Mouse (Mus musculus) heart, postnatal 14 days (tissue): Measurements from ENCODE around the gene Abca13. TPM values are rescaled to one million over a fixed set of nuclear protein-coding genes. Genes with fewer than 3 reads are reported as not detected.
A peak's percentile ranks its signal among the peaks of the same experiment; 100 is the strongest.
"Not testable (repeated sequence)": the region's sequence is repeated elsewhere in the genome, so short reads cannot be mapped to it uniquely, and the experiment has no call there.

Experiments
- DNase-seq, 2 experiments: peaks; one replicate each; pipeline ENCODE4 v3.0.0; 2021 to 2022
- intact Hi-C: fragments of 180-260 bp; cut with DNase I; formaldehyde crosslinking; loops from one replicate; pipeline ENCODE4 v1.15.1; 2025
- total RNA-seq, 2 experiments: library from RNA; stranded (reverse); gene quantifications; 2 replicates each; pipeline ENCODE4 v1.2.3; 2021

Abca13 gene
- total RNA-seq, 2 experiments from 2014 or later: 0.02 TPM; not detected in 1

DNA sequence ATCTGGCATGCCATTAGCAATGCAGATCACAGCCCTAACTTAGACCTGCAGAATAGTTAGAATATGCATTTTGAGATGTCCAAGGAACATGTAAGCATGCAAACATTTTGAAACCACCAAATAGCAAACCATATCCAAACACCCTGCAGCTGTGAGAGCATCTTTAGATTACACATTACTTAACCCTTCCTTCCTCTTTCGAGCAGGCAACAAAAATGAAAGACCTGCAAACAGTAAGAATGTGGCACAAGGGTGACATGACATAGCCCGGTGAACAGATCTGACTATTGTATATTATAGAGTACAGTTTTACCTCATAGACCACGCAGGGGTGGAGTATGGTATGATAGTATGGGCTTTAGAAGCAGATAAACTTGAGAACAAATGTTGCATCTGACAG, 93.5 kb downstream of the Abca13 start:
- intact Hi-C loops: no loop called here
- DNase-seq: no peak

DNA sequence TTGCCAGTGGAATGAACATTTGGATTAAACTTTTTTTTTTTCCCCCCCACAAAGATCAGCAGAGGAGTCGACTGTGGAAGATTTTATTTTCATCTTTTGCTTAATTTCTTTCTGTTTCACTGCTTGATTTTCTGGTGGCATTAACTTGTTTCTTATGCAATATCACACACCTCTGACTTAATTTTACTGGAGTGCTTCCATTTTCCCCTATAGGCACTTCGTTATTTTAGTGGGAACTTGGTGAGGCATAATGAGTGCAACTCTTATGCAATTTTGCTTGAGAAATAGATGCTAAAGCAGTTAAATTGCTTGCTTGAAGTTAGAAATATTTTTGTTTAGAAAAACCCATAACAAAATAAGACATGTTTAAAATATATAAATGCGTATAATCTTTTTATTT, 94.0 kb downstream of the Abca13 start:
- intact Hi-C loops: no loop called here
- no peak for DNase-seq

DNA sequence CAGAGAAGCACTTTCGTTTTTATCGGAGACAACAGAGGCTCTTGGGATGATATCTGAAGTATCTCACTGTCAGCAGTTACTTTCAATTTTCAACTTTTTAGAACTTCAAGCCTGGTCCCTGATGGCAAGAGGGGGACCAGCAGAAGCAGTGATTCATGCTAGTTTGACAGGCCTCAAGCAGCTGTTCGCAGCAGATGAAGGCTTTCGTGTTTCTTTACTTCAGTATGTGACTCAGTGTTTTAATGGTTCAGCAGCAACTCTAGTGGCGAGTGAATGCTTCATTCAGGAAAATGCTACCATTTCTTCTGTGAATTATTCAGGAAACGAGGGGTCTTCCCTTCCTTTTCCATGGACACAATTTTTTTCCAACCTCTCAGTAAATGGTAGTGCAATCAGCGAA, 99.4 kb downstream of the Abca13 start:
- intact Hi-C loops: no loop called here
- DNase-seq: no peak

DNA sequence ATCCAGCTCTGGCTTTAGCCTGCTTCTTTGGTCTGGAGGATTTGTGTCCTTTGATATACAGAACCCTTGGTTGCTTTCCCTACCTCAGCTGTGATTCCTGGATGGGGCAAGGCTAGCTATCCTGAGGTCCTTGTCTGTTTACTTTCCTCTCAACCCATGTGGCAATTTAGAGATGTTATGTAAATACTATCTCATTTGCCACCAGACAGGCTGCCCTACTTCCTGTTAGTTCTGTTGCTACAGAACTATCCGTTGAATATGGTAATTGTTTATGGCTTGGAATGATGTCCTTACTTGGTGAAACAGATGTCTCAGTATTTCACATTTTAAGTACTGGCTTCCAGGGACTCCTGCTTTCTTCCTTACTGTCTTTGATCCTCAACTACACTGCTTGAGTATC, 107.9 kb downstream of the Abca13 start:
- DNase-seq: no peak
- intact Hi-C loops: no loop called here

DNA sequence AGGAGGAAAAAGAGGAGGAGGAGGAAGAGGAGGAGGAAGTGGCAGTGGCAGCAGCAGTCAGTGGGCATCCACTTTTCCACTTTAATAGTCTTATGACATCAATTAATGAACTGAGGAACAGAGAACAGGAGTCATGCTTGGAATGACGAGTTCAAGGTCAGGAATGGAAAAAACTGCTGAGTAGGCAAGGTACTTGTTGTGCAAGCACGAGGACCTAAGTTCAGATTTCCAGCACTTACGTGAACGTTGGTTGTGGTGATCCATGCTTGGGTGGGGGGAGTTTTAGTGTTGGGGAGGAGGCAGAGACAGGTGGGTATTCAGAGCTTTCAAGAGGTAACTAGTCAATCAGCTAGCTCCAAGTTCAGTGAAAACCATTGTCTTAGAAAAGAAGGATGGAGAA, 113.7 kb downstream of the Abca13 start:
- intact Hi-C loops: no loop called here

DNA sequence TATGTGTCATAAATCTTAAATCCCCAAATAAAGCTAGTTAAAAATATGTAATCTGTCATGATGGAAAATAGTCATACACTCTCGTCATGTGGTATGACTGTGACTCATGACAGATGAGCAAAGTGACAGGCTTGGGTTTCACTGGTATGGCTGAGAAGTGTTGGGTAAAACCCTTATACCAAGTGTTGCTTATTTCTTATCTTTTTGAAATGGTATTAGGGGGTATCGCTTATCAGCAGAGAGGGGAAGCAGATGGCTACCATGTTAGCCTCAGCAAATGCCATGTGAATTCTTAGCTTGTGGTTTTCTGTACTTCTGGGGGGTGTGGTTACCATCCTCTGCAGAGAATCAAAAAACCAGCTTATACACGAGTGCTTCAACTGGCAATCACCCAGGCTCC, 124.8 kb downstream of the Abca13 start:
- intact Hi-C loops: loop anchor here (2.0 to 5.0 kb wide), 2 partner anchors 1816 to 1906 kb away; no protein-coding TSS in a partner anchor
- no peak for DNase-seq

More for the DNA sequence above, 113.7 kb downstream of the Abca13 start:
- no peak for DNase-seq

DNA sequence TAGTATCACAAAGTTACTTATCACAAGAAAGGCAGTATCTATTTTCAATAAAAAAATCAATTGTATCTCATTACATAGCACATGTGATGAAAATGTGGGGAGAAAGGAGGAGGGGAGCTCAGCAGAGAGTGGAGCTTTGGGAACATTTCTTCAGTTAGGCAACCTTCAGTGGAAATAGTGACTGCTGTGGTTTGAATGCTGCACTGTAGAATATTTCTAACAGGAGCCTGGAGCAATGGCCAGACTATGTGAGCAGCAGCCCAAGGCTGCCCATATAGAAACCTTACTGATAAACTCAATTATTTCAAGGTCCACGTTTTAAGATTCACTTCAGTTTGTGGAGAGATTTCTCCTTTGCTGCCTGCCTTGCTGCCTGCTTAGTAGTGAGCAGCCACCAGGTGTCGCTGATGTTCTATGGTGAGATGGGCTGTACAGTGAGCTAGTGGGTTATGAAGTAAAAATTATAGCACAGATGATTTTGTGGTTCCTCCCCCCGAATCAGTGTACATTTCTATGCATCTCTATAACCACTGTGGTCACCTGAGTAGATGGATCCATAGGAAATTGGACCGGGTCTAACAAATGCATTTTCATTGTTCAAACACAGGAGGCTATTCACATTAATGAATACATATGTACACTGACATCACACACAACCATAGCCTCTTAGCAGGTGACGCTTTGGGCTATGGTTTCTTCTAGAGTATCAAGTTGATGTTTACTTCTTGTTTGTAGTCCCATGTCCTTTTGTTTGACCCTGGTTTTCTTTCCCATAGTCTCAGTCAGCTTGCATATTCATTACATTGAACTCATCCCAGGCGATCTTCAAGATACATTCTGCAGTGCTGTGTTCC, 125.6 kb downstream of the Abca13 start:
- intact Hi-C loops: loop anchor here (2.0 to 5.0 kb wide), 2 partner anchors 1815 to 1905 kb away; no protein-coding TSS in a partner anchor
- peak; percentile 60 to 81 for DNase-seq

DNA sequence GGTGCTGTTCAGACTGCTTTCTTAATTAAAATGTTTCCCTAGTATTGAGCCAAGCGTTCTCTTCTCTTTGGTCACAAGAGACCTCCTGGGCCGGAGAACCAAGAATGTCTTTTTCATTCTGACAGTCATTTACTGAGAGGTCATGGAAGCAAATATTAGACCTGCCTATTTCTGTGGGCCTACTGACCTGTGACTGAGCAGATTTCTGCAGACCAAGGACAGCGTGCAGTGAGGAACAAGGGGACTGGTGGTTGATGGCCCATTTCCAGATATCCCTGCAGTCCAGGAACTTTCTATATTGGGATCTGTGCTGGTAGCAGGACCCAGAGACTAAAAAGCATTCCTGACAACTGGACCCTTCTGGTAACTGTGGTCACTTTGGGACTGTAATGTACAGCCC, 146.4 kb downstream of the Abca13 start:
- peak in 1 of 2 experiments; percentile 17 for DNase-seq
- intact Hi-C loops: loop anchor here (10.0 kb wide), 1 partner anchor 87 kb away; no protein-coding TSS in a partner anchor

DNA sequence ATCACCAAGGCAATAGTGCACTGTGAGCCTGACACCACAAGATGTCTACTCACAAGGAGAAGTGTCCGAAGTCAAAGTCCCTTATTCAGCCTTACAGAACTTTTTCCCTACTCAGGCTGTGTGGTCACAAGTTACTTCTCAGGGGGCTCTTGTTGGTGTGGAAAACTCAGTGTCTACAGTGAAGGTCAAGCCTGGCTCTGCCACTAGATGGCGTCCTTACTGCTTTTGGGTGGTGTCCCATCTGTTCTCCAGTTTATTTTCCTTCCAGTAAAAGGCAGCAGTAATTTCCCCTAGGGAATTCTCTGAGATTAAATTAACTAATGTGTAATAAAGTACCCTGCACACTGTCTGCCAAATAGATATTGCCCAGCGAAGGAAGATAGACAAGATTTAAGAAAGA, 156.0 kb downstream of the Abca13 start:
- DNase-seq: no peak
- intact Hi-C loops: no loop called here

DNA sequence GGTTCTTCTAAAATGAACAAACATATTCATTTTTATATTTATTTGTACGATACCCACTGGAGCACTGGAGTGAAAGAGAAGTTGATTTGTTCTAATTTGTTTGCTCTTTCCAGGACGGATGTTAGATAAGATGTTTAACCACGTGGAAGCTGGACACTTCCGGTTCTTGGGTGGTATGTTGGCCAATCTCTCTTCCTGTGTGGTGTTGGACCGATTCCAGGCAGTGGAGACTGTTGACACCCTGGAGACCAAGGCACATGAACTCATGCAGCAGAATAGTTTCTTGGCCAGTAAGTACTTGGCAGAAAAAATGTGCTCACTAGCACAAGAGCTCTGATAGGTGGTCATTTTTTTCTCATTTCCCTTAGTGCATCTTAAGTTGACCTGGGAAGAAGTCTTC, 181.4 kb downstream of the Abca13 start:
- no peak for DNase-seq
- intact Hi-C loops: no loop called here

DNA sequence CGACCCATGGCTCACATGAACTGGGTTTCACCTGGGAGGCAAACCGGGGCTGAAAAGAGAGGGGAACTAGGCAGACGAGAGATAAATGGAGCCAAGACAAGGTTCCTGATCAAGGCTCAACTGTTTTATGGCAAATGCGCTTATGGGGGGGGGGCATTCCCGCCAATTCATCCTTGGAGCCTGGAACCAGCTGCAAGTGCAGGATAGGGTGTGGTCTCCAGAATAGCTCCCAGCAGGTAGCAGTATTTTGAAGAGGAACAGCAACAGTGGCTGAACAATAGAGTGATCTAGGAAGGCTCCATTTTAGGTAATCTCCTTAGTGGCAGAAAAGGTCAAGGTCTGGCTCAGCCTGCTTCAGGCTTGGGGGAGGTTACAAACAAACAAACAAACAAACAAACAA, 182.7 kb downstream of the Abca13 start:
- DNase-seq, intact Hi-C loops: not testable (repeated sequence)

DNA sequence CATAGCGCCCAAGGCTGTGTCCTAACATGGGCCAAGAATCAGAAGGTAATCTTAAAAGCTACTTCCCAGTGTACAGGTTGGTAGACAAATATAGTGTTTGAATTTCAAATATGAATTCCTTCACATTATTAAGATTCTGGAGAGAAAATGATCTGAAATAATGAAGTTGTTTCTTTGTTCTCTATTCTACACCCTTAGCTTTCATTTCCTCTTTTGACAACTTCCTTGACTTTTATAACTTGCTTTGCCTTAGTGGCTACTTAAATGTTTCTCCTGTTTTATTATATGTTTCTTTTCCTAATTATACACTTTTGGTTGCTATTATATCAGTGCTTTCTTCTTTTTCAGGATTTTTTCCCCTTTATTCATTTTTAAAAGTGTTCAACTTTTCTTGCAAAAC, 196.8 kb downstream of the Abca13 start:
- intact Hi-C loops: no loop called here
- no peak for DNase-seq

DNA sequence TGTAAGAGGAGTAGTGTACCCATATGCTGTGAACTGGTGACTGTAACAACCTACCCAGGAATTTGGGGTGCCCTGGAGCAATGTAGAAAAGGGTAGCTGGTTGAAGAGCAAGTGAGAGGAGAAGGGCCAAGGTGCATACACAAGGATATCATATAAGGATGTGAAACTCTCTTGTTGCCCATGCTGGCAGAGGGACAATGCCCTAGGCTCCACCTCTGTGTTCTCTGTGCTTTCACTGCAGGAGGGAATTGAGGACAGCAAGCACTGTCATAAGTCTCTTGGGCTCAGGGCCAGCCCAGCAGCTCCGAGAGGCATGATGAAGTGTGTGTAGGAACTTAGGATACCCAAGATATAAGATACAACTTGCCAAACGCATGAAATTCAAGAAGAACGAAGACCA, 225.2 kb downstream of the Abca13 start:
- no peak for DNase-seq
- intact Hi-C loops: no loop called here

DNA sequence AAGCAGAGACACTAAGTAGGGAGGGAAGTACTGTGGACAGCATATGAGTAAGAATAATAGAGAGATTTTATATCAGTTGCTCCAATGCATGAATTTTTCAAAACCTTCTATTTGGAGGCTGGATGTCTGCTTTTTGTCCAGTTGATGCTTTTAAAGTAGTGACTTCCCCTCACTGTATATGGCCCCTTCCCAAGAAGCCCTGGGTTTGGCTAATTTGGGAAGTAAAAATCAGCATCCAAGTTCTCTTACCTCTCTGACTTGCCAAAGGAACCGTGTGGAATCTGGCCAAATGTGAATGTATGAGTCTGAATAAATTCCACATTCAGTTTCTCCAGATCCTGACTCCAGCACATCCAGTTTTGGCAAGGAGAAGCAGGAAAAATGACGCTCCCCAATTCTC, 228.5 kb downstream of the Abca13 start:
- DNase-seq: no peak
- intact Hi-C loops: loop anchor here (10.0 kb wide), 1 partner anchor 85 kb away; no protein-coding TSS in a partner anchor

DNA sequence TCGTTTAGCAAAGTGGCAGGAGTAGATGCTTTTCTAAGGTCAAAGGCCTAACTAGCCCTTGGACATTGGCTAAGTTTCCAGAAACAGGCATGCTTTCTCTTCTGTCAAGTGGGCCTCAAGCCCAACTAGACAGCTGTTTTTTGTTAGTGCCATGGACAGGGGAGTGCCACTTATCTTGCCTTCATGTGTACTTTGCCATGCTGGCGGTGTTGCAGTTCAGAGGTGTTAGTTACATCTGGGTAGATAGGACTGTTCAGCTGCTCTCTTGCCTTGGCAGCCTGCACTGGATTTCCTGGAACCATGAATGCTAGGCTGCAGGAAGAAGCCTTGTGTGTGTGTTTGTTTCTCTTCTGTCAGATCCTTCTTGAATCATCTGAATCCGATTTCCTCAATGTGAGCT, 235.7 kb downstream of the Abca13 start:
- intact Hi-C loops: loop anchor here (10.0 kb wide), 1 partner anchor 93 kb away; no protein-coding TSS in a partner anchor
- peak; percentile 37 to 55 for DNase-seq

DNA sequence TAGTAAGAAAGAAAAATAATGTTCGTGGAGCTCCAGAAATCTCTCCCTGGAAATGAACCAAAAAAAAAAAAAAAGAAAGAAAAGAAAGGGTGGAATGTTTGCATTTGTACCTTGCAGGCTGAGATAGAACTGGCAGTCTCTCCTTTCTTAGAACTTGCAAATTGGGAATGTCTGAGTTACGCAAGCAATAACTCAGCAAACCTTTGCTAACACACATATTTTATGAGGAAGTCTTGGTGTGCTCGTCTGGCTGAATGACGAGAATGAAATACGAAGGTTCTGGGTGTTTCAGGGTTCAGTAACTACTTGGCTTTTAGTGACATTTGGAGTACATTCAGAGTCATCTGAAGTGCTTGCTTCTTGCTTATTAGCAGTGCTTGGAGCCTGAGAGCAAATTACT, 241.1 kb downstream of the Abca13 start:
- intact Hi-C loops: no loop called here
- no peak for DNase-seq

DNA sequence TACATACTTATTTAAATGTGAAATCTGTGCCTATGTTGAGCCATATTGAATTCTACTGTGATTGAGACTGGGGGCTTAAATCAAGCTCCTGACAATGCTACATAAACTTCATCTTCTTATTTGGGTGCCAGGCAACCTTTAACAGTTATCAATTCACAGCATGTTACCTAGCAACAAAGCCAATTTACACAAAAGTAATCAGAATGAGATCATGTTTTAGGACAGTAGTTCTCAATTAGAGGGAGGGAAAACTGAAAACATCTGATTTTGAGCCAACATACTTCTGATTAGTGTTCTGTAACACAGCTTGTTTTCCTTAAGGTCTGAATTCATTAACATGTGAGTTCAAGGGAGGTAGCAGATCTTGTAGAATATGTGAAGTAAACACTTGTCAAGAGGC, 244.9 kb downstream of the Abca13 start:
- no peak for DNase-seq
- intact Hi-C loops: no loop called here

DNA sequence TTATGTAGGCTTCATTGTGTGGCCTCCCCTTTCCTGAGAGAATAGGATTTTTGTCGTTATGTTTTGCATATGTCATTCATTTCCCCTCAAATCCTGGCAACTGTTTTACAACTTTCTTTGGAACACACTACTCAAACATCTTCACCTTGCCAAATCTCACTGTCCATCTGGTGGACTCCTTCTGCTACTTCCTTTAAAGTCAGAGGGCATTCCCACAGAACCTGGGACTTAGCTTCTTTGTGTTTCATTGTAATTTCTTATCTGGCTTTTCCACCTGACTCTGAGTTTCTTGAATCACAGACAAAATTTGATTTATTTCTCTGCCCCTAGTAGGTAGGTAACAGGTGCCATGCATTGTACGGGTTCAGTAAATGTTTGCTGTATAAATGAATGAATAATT, 248.0 kb downstream of the Abca13 start:
- no peak for DNase-seq
- intact Hi-C loops: no loop called here

DNA sequence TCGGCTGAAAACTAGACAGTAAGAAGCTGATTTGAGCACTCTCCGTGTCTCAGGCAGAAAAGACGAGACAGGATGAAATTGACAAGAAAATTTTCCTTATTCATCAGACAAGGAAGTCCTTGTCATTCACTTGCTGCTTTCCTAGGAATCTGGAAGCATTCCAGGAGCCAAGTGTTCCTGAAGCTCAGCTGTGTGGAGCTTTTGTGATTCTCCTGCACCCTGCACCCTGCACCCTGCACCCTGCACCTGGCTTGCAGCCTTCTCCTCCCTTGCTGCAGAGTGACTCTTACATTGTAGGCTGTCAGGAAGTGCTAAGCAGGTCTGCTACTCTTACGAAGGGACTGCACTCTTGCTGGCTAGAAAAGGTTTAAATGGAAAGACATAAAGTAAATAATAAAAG, 249.4 kb downstream of the Abca13 start:
- intact Hi-C loops: no loop called here
- DNase-seq: no peak

DNA sequence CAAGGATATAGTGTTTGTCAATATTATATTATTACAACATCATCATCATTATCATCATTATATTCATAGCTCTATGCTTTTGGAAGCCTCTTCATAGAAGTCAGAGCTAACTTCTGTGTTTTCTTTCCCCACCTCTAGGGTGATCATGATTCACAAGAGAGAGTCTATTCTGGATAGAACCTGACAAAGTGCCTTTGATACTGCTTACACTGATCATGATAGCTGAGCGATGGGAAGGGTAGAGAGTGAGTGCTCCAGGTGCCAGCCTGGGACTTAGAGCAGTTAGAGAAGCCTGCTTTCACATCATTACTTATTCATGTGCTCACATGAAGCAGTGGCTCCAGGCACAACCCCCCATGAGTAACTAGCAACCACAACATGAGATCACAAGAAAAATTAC, 280.7 kb downstream of the Abca13 start:
- no peak for DNase-seq
- intact Hi-C loops: no loop called here

DNA sequence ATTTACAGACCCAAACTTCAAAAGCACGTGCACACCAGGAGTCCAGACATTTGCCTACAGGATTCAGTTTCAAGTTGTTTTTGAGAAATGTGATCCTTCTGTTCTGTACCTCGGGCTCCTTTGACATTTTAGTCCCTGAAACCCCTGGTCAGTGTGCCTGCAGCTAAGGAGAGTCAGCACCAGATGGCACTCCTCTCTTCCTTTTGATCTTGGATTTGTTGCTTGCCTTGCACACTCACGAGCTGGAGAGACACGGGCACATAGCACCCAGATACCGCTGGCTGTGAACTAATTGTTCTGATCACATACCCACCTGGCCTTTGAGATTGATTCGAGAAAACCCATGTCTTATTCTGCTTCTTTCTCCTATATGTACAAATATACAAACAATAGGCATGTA, 289.8 kb downstream of the Abca13 start:
- intact Hi-C loops: loop anchor here (5.0 kb wide), 1 partner anchor 1651 kb away; no protein-coding TSS in a partner anchor
- peak; percentile 2 to 27 for DNase-seq
